Mouse (Mus musculus) E14TG2a.4 (cell line): ENCODE results near the gene Dnase2b.

Experiments used
- H3K27me3 ChIP-seq: 2 replicates; pipeline ENCODE4 v1.6.1; 2014; ENCODE audit warnings: low read length, control low read depth; ENCODE audit not compliant: insufficient read depth
- H3K36me3 ChIP-seq: 2 replicates; pipeline ENCODE4 v1.6.1; 2014; ENCODE audit warnings: low read length, control low read depth; ENCODE audit not compliant: insufficient read depth
- H3K4me1 ChIP-seq: replicated peaks from 2 replicates; pipeline ENCODE4 v1.6.1; 2014; ENCODE audit warnings: low read depth, low read length, control low read depth
- H3K4me3 ChIP-seq: replicated peaks from 2 replicates; pipeline ENCODE4 v1.5.1; 2014; ENCODE audit warnings: mild to moderate bottlenecking, low read length
- H3K9me3 ChIP-seq: 2 replicates; pipeline ENCODE4 v1.6.1; 2014; ENCODE audit warnings: low read length, control low read depth
- CTCF ChIP-seq: conservative IDR thresholded peaks from 2 replicates; pipeline ENCODE4 v1.5.1; 2014; ENCODE audit warnings: low read length
- NANOG ChIP-seq: IDR thresholded peaks from 2 replicates; pipeline ENCODE4 v1.6.1; 2014; ENCODE audit warnings: borderline replicate concordance, low read length, mixed read lengths
- POU5F1 ChIP-seq: IDR thresholded peaks from 2 replicates; pipeline ENCODE4 v1.6.1; 2014; ENCODE audit warnings: low read length, borderline replicate concordance

Dnase2b gene

GRCm38 (mm10) chr3:146615496-146615895 is at the start of gene Dnase2b:
Gene Dnase2b (minus strand): TSS chr3:146615596.
- H3K36me3 ChIP-seq: no peaks in the 10 kb centered on the region
- H3K4me3 ChIP-seq: no peak within 1 kb of the TSS
- peaks cover 21% of the 10 kb centered on the region for H3K4me1 ChIP-seq
- H3K9me3 ChIP-seq: no peaks in the 10 kb centered on the region
- H3K27me3 ChIP-seq: no peaks in the 10 kb centered on the region
- no peak for TF ChIP-seq CTCF
- TF ChIP-seq POU5F1: no peak
- TF ChIP-seq NANOG: no peak

GRCm38 (mm10) chr3:146661907-146662306 is 46.5 kb upstream of the Dnase2b start:
- H3K36me3 ChIP-seq: no peaks in the 10 kb centered on the region
- no peaks in the 10 kb centered on the region for H3K4me1 ChIP-seq
- no peak for TF ChIP-seq POU5F1
- no peak for TF ChIP-seq NANOG
- TF ChIP-seq CTCF: no peak
- no peaks in the 10 kb centered on the region for H3K9me3 ChIP-seq
- no peaks in the 10 kb centered on the region for H3K27me3 ChIP-seq
- no peak overlapping the region for H3K4me3 ChIP-seq

DNA sequence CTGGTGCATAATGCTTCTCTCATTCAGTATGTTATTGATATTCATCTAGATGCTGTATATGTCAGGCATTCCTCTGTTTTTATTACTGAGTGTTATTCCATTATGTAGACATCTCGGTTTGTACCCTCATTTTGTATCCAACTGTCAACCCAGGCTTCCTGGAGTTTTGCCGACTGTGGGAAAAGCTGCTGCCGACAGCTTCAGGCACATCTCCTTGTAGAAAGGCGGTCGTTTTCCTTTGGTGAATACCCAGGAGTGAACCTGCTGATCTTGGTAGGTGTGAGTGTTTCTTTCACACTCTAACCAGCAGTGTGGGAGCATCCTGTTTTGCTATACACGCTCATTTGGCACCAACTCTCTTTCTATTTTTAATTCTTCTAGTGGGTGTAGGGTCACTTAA is 45.6 kb upstream of the Dnase2b start:
- no peak overlapping the region for H3K4me3 ChIP-seq
- no peak for TF ChIP-seq CTCF
- no peak for TF ChIP-seq POU5F1

GRCm38 (mm10) chr3:146659321-146659720 is 43.9 kb upstream of the Dnase2b start:
- Histone ChIP-seq H3K4me3 (no peak overlapping the region), H3K4me1 (peaks cover 8% of the 10 kb centered on the region), H3K9me3 (no peaks in the 10 kb centered on the region), H3K27me3 (no peaks in the 10 kb centered on the region), H3K36me3 (no peaks in the 10 kb centered on the region)
- no peak for TF ChIP-seq NANOG
- TF ChIP-seq CTCF: no peak
- no peak for TF ChIP-seq POU5F1

More for the DNA sequence above, 45.6 kb upstream of the Dnase2b start:
- H3K27me3 ChIP-seq: no peaks in the 10 kb centered on the region
- no peaks in the 10 kb centered on the region for H3K4me1 ChIP-seq
- H3K36me3 ChIP-seq: no peaks in the 10 kb centered on the region
- H3K9me3 ChIP-seq: no peaks in the 10 kb centered on the region

DNA sequence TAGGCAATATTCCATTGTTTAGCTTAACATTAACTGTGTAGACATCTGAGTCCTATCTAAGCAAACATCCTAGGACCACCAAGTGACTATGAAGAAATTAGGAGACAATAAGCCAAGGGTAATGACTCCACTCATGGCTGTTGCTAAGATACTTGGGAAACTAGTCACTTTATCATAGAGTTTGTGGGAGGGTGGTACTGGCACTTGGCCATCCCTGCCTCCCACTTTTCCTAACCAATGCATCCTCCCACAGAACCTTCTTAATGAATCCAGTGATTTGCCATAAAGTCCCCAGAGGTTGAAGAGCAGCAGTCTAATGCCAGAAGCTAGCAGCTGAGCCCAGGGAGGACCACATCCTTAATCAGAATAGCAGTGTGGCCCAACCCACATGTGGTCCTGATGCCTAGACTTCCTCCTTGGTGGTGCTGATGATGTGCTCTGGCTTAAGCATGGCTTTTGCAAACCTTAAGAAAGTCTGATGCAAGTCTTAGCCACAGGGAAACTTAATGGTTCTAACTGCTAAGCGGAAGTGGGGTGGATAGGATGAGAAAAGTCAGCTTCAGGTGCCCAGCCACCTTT is 42.8 kb upstream of the Dnase2b start:
- TF ChIP-seq NANOG: no peak
- no peak for TF ChIP-seq CTCF
- no peak for TF ChIP-seq POU5F1
- peaks cover 12% of the 10 kb centered on the region for H3K4me1 ChIP-seq
- H3K9me3 ChIP-seq: no peaks in the 10 kb centered on the region
- no peak overlapping the region for H3K4me3 ChIP-seq
- no peaks in the 10 kb centered on the region for H3K36me3 ChIP-seq
- no peaks in the 10 kb centered on the region for H3K27me3 ChIP-seq

GRCm38 (mm10) chr3:146657433-146657832 is 42.0 kb upstream of the Dnase2b start:
- Histone ChIP-seq H3K4me1 (peaks cover 12% of the 10 kb centered on the region), H3K4me3 (no peak overlapping the region), H3K9me3 (no peaks in the 10 kb centered on the region), H3K27me3 (no peaks in the 10 kb centered on the region), H3K36me3 (no peaks in the 10 kb centered on the region)
- TF ChIP-seq CTCF (no peak), NANOG (no peak), POU5F1 (no peak)

DNA sequence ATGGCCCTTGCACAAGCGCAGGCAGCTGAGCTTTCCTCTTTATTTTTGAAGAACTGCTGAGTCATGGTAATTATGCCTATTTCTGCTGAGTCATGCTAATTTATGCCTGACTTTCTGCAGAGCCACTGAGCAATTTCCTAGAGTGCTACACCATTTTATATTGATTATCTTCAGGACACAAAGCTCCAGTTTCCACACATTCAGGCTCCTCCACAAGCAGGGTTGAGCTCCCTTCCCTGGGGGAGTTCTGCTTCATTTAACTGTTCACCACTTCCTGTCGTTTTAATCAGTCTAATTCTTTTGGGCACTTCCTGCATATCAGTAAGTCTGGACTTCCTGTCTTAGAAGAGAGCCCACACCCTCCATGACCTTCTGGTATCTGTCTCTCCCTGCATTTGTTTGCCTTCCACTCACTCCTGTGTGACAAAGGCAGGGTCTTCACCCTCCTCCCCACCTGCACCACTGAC is 39.7 kb upstream of the Dnase2b start:
- Histone ChIP-seq H3K4me1 (peaks cover 12% of the 10 kb centered on the region), H3K36me3 (no peaks in the 10 kb centered on the region), H3K4me3 (no peak overlapping the region), H3K9me3 (no peaks in the 10 kb centered on the region), H3K27me3 (no peaks in the 10 kb centered on the region)
- TF ChIP-seq CTCF: no peak
- TF ChIP-seq POU5F1: no peak
- no peak for TF ChIP-seq NANOG

- peaks cover 12% of the 10 kb centered on the region for H3K4me1 ChIP-seq
- TF ChIP-seq NANOG: no peak
- TF ChIP-seq CTCF: no peak
- no peak for TF ChIP-seq POU5F1
- H3K27me3 ChIP-seq: no peaks in the 10 kb centered on the region
- no peaks in the 10 kb centered on the region for H3K9me3 ChIP-seq
- no peak overlapping the region for H3K4me3 ChIP-seq
- H3K36me3 ChIP-seq: no peaks in the 10 kb centered on the region
Observed at GRCm38 (mm10) chr3:146653692-146654091, 38.3 kb upstream of the Dnase2b start.

- H3K9me3 ChIP-seq: no peaks in the 10 kb centered on the region
- no peak for TF ChIP-seq POU5F1
- TF ChIP-seq NANOG: no peak
- no peak for TF ChIP-seq CTCF
Observed at GRCm38 (mm10) chr3:146652431-146652830, 37.0 kb upstream of the Dnase2b start.

More at GRCm38 (mm10) chr3:146652431-146652830, 37.0 kb upstream of the Dnase2b start:
- peaks cover 12% of the 10 kb centered on the region for H3K4me1 ChIP-seq
- H3K4me3 ChIP-seq: no peak overlapping the region
- H3K27me3 ChIP-seq: peaks cover 4% of the 10 kb centered on the region; the same call in 1 of the 2 replicates
- H3K36me3 ChIP-seq: no peaks in the 10 kb centered on the region
